Comparison of ENCODE assay signal across 7 mouse cellular contexts in the genomic region with DNA sequence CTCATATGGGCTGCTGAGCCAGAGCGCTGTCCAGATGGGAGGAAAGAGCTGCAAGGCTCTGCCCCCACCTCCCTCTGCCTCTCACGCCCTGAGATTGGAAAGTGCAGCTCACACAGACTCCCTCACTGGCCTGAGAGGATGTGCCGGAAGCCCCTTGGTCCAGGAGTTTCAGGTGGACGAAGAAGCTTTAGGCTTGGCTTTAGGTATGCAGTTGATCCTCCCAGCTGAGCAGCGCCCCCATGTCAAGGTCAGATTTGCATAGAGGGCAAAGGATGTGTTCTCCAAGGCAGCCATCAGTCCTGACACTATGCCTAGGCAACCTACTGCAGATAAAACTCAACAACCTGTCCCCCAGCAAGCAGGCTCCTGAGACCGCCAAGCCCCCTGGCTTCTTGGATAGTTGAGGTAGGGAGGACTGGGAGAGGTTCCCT. TPM values are rescaled to one million over a fixed set of nuclear protein-coding genes. Genes with fewer than 3 reads are reported as not detected.
DNase-seq lines count a peak whose midpoint lies in the region; ATAC-seq lines count a peak whose summit lies in the region.

No protein-coding gene starts in this region.

- H3K9ac ChIP-seq in midbrain, embryonic 11.5 days (ENCODE audit: low read length), result no peak overlapping the region
- H3K9ac ChIP-seq in heart, embryonic 13.5 days, result peak overlapping the region; percentile 69
- no peak overlapping the region for H3K9ac ChIP-seq in stomach, embryonic 15.5 days

- peaks cover 30% of the 10 kb centered on the region for H3K27me3 ChIP-seq in midbrain, embryonic 10.5 days (ENCODE audit: low read depth, poor library complexity, severe bottlenecking)
- no peaks in the 10 kb centered on the region; the same call in 1 of the 2 replicates for H3K27me3 ChIP-seq in midbrain, embryonic 11.5 days (ENCODE audit: control insufficient read depth, insufficient read depth, low read length)
- H3K27me3 ChIP-seq in heart, embryonic 13.5 days (replicated peaks), result peaks cover 7% of the 10 kb centered on the region; the same call in 1 of the 2 replicates
- H3K27me3 ChIP-seq in stomach, embryonic 15.5 days (replicated peaks), result no peaks in the 10 kb centered on the region

- ATAC-seq in midbrain, embryonic 11.5 days (ENCODE audit: low FRiP score), result no peak
- no peak for ATAC-seq in heart, embryonic 13.5 days (ENCODE audit: extremely low read depth, insufficient number of reproducible peaks, low FRiP score, low TSS enrichment)
- ATAC-seq in stomach, embryonic 15.5 days (ENCODE audit: insufficient read depth, low FRiP score, low read depth), result no peak

- peaks cover 11% of the 10 kb centered on the region for H3K36me3 ChIP-seq in midbrain, embryonic 10.5 days
- H3K36me3 ChIP-seq in midbrain, embryonic 11.5 days (ENCODE audit: control insufficient read depth, insufficient read depth, low read length), result no peaks in the 10 kb centered on the region
- H3K36me3 ChIP-seq in heart, embryonic 13.5 days, result peaks cover 39% of the 10 kb centered on the region
- H3K36me3 ChIP-seq in stomach, embryonic 15.5 days, result peaks cover 4% of the 10 kb centered on the region; the same call in 1 of the 2 replicates

- WGBS in midbrain, embryonic 10.5 days, result 51% methylated on average over 6 of the region's 6 CpGs
- whole genome bisulfite sequencing in midbrain, embryonic 11.5 days, result 56% methylated on average over 6 of the region's 6 CpGs
- WGBS in heart, embryonic 13.5 days, result 47% methylated on average over 6 of the region's 6 CpGs
- WGBS in stomach, embryonic 15.5 days, result 50% methylated on average over 6 of the region's 6 CpGs

- H3K4me1 ChIP-seq in midbrain, embryonic 10.5 days, result peaks cover 45% of the 10 kb centered on the region
- H3K4me1 ChIP-seq in midbrain, embryonic 11.5 days (ENCODE audit: control insufficient read depth, insufficient read depth, low read length), result peaks cover 7% of the 10 kb centered on the region; the same call in 1 of the 2 replicates
- H3K4me1 ChIP-seq in heart, embryonic 13.5 days, result peaks cover 40% of the 10 kb centered on the region
- peaks cover 12% of the 10 kb centered on the region; the same call in 1 of the 2 replicates for H3K4me1 ChIP-seq in stomach, embryonic 15.5 days

- peak overlapping the region; percentile 49; the same call in 1 of the 2 replicates for H3K27ac ChIP-seq in midbrain, embryonic 10.5 days (replicated peaks)
- H3K27ac ChIP-seq in midbrain, embryonic 11.5 days (ENCODE audit: low read depth, low read length), result no peak overlapping the region; the same call in 1 of the 2 replicates
- peak overlapping the region; percentile 97 for H3K27ac ChIP-seq in heart, embryonic 13.5 days (replicated peaks)
- no peak overlapping the region for H3K27ac ChIP-seq in stomach, embryonic 15.5 days

- no peak for DNase-seq in midbrain, embryonic 10.5 days (ENCODE audit: low spot score)
- no peak for DNase-seq in midbrain, embryonic 11.5 days (ENCODE audit: low spot score, missing footprints)
- peak; percentile 51 to 52 for DNase-seq in kidney, postnatal 36 days
- DNase-seq in right cerebral cortex, adult 18-20 months, result no peak
- no peak for DNase-seq in spleen, adult 12 weeks (ENCODE audit: low spot score)

- H3K4me2 ChIP-seq in midbrain, embryonic 11.5 days, result no peak overlapping the region
- H3K4me2 ChIP-seq in heart, embryonic 13.5 days, result peak overlapping the region; percentile 98
- peak overlapping the region; percentile 93 for H3K4me2 ChIP-seq in stomach, embryonic 15.5 days

- peak overlapping the region; percentile 66; the same call in 1 of the 2 replicates for H3K4me3 ChIP-seq in midbrain, embryonic 10.5 days
- no peak overlapping the region for H3K4me3 ChIP-seq in midbrain, embryonic 11.5 days (ENCODE audit: low read depth, low read length)
- H3K4me3 ChIP-seq in heart, embryonic 13.5 days, result peak overlapping the region; percentile 81
- 0 out of 2 replicates have a peak overlapping the region, but pooled peaks have one; percentile 56 for H3K4me3 ChIP-seq in stomach, embryonic 15.5 days (replicated peaks)

- no peaks in the 10 kb centered on the region for H3K9me3 ChIP-seq in midbrain, embryonic 10.5 days (replicated peaks)
- H3K9me3 ChIP-seq in midbrain, embryonic 11.5 days (ENCODE audit: control insufficient read depth, low read length), result no peaks in the 10 kb centered on the region
- H3K9me3 ChIP-seq in heart, embryonic 13.5 days, result no peaks in the 10 kb centered on the region
- H3K9me3 ChIP-seq in stomach, embryonic 15.5 days, result no peaks in the 10 kb centered on the region

RNA-seq across cellular contexts. Expression of a gene that starts 1.1 kb away (rescaled TPM):
- not detected in 2 replicates for polyA plus RNA-seq in midbrain, embryonic 10.5 days (2016; fragmentation: Nextera tagmentation; extraction: Ambion mirVana)
- polyA plus RNA-seq in midbrain, embryonic 11.5 days (2014; fragmentation: Nextera tagmentation; extraction: Ambion mirVana), result not detected in 2 replicates
- not detected in 2 replicates for polyA plus RNA-seq in heart, embryonic 13.5 days (2015; fragmentation: Nextera tagmentation; extraction: Ambion mirVana)
- polyA plus RNA-seq in stomach, embryonic 15.5 days (2015; fragmentation: Nextera tagmentation; extraction: Ambion mirVana), result not detected in 2 replicates

RNA-seq across cellular contexts. Expression of a gene that starts 3.8 kb away (rescaled TPM):
- polyA plus RNA-seq in midbrain, embryonic 10.5 days (2016; fragmentation: Nextera tagmentation; extraction: Ambion mirVana), result 12.2 and 13.1 TPM in 2 replicates
- 11.1 and 11.6 TPM in 2 replicates for polyA plus RNA-seq in midbrain, embryonic 11.5 days (2014; fragmentation: Nextera tagmentation; extraction: Ambion mirVana)
- polyA plus RNA-seq in heart, embryonic 13.5 days (2015; fragmentation: Nextera tagmentation; extraction: Ambion mirVana), result 50.3 and 53.6 TPM in 2 replicates
- 22.5 and 25.0 TPM in 2 replicates for polyA plus RNA-seq in stomach, embryonic 15.5 days (2015; fragmentation: Nextera tagmentation; extraction: Ambion mirVana)

RNA-seq across cellular contexts. Expression of a gene that starts 16.2 kb away (rescaled TPM):
- polyA plus RNA-seq in midbrain, embryonic 10.5 days (2016; fragmentation: Nextera tagmentation; extraction: Ambion mirVana), result 0.25 and 0.26 TPM in 2 replicates
- polyA plus RNA-seq in midbrain, embryonic 11.5 days (2014; fragmentation: Nextera tagmentation; extraction: Ambion mirVana), result not detected in 2 replicates
- 0.87 and 1.8 TPM in 2 replicates for polyA plus RNA-seq in heart, embryonic 13.5 days (2015; fragmentation: Nextera tagmentation; extraction: Ambion mirVana)
- 0.08 and 0.10 TPM in 2 replicates for polyA plus RNA-seq in stomach, embryonic 15.5 days (2015; fragmentation: Nextera tagmentation; extraction: Ambion mirVana)

RNA-seq across cellular contexts. Expression of a gene that starts 45.3 kb away (rescaled TPM):
- polyA plus RNA-seq in midbrain, embryonic 10.5 days (2016; fragmentation: Nextera tagmentation; extraction: Ambion mirVana), result 13.3 and 16.9 TPM in 2 replicates
- polyA plus RNA-seq in midbrain, embryonic 11.5 days (2014; fragmentation: Nextera tagmentation; extraction: Ambion mirVana), result 14.4 and 15.5 TPM in 2 replicates
- polyA plus RNA-seq in heart, embryonic 13.5 days (2015; fragmentation: Nextera tagmentation; extraction: Ambion mirVana), result 2.9 and 3.8 TPM in 2 replicates
- 7.2 and 9.0 TPM in 2 replicates for polyA plus RNA-seq in stomach, embryonic 15.5 days (2015; fragmentation: Nextera tagmentation; extraction: Ambion mirVana)

RNA-seq across cellular contexts. Expression of a gene that starts 58.3 kb away (rescaled TPM):
- polyA plus RNA-seq in midbrain, embryonic 10.5 days (2016; fragmentation: Nextera tagmentation; extraction: Ambion mirVana), result 0.20 and 0.25 TPM in 2 replicates
- polyA plus RNA-seq in midbrain, embryonic 11.5 days (2014; fragmentation: Nextera tagmentation; extraction: Ambion mirVana), result 0.11 and 0.19 TPM in 2 replicates
- polyA plus RNA-seq in heart, embryonic 13.5 days (2015; fragmentation: Nextera tagmentation; extraction: Ambion mirVana), result 2.7 and 2.9 TPM in 2 replicates
- 2.0 and 2.2 TPM in 2 replicates for polyA plus RNA-seq in stomach, embryonic 15.5 days (2015; fragmentation: Nextera tagmentation; extraction: Ambion mirVana)

Comparison
In these comparisons a context has a peak if more than half of its experiments do, and no peak if none do; other contexts are left out.
1. H3K27ac ChIP-seq: peak in midbrain, embryonic 10.5 days (single experiment) and heart, embryonic 13.5 days (single experiment); none in midbrain, embryonic 11.5 days (single experiment) and stomach, embryonic 15.5 days (single experiment).
2. DNase-seq: peak in kidney, postnatal 36 days (2 of 2); none in midbrain, embryonic 10.5 days (single experiment), midbrain, embryonic 11.5 days (single experiment), right cerebral cortex, adult 18-20 months (single experiment) and spleen, adult 12 weeks (single experiment).